Mouse (Mus musculus): ENCODE results near the gene Ypel1. TPM values are rescaled to one million over a fixed set of nuclear protein-coding genes. Genes with fewer than 3 reads are reported as not detected.

Ypel1 gene
- polyA plus RNA-seq (2015; fragmentation: Nextera tagmentation; extraction: Ambion mirVana) = 9.1 and 9.9 TPM in 2 replicates

DNA sequence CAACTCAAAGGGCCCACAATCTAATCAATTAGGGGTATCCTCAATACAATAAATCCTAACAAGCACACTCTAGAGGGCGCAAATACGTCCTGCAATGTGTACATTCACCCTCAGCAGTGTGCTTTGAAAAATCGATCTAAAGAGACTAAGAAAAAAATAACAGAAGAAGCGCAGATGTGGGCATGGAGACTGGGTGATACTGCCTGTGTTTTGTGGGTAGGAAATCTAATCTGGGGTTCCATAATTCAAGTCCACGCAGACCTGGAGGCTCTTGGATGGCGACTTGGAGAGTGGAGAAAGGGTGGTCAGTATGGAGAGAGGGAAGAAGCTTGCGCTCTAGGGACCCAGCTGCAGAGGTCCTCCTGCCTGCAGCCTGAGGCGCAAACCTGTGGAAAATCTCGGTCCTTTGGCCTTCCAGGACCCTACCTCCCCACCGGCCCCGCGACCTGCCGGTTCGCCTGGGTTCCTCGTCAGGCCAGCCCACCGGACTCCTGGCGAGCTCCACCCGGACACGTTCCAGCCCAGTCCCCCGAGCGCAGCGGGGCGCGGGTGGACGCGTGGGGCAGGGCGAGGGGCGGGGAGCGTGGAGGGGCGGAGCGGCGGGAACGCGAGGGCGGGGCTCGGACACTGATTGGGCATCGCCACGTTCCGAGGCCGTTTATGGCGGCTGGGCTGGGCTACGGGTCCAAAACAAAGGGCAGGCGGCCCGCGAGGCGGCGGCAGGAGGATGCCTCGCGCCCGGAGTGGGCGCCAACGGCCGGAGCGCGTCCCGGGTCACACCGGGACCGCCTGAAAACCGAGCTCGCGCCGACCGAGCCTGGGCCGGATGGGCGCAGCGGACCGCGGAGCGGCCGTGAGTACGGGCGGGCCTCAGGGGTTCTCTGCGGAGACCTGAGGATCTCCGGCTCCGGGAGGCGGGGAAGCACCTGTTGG, at the start of gene Ypel1:
Gene Ypel1, plus strand, starts transcription at position 186 of the 933 bp plus-strand sequence.
- ATAC-seq = peak; percentile 98
- Histone ChIP-seq H3K36me3 (ENCODE audit: control insufficient read depth, insufficient read depth, low read length) (no peaks in the 10 kb centered on the region), H3K4me2 (ENCODE audit: low read depth, low read length) (peak within 1 kb of the TSS; percentile 88), H3K9me3 (ENCODE audit: control insufficient read depth, low read length) (no peaks in the 10 kb centered on the region), H3K9ac (ENCODE audit: low read depth, low read length) (peak within 1 kb of the TSS; percentile 77), H3K27ac (ENCODE audit: low read length) (peak within 1 kb of the TSS; percentile 82), H3K4me1 (ENCODE audit: control insufficient read depth, insufficient read depth, low read length) (0 out of 2 replicates have a peak, but pooled peaks cover 3% of the 10 kb centered on the region), H3K27me3 (replicated peaks; ENCODE audit: control insufficient read depth, insufficient read depth, low read length) (no peaks in the 10 kb centered on the region), H3K4me3 (ENCODE audit: low read length) (peak within 1 kb of the TSS; percentile 80)
- under 1% methylated on average over 72 of the region's 76 CpGs for WGBS

DNA sequence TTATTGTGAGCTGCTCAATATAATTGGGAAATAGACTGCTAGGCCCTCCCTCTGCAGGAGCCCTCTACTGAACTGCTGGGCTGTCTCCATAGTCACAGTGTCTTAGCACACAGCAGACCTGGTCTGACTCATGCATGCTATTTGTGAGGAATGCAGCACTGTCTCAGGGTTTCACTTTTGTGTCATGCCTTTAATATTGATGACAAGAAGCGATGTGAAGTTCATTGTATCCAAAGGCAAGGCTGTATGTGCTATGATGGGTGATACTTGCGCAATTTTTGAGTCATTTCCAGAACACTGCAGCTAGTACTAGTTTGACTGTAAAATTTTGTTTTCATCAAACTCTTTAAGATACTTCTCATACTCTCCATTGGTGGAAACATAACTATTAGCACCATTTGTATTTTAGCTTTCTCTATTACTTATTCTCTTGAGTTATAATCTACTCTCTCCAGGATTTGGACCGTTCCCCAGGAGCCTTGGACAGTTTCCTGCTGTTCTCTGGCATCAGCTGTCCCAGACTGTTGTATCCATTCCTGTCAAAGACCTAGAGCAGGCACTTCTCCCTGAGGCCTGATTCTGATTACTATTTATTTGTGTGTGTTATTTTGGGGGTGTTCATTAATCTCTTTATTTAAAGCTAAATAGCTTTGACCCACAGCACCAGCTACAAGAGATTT, 44.9 kb upstream of the Ypel1 start:
- H3K4me3 ChIP-seq (ENCODE audit: low read length) = no peak overlapping the region
- peaks cover 9% of the 10 kb centered on the region for H3K36me3 ChIP-seq (ENCODE audit: control insufficient read depth, insufficient read depth, low read length)
- H3K27me3 ChIP-seq (replicated peaks; ENCODE audit: control insufficient read depth, insufficient read depth, low read length) = no peaks in the 10 kb centered on the region
- no peak overlapping the region for H3K9ac ChIP-seq (ENCODE audit: low read depth, low read length)
- 85% methylated on average over 3 of the region's 3 CpGs for WGBS
- no peak for ATAC-seq
- no peaks in the 10 kb centered on the region for H3K4me1 ChIP-seq (ENCODE audit: control insufficient read depth, insufficient read depth, low read length)
- H3K4me2 ChIP-seq (ENCODE audit: low read depth, low read length) = no peak overlapping the region
- no peaks in the 10 kb centered on the region for H3K9me3 ChIP-seq (ENCODE audit: control insufficient read depth, low read length)
- no peak overlapping the region for H3K27ac ChIP-seq (ENCODE audit: low read length)

- H3K36me3 ChIP-seq (ENCODE audit: control insufficient read depth, insufficient read depth, low read length) = peaks cover 7% of the 10 kb centered on the region
- no peaks in the 10 kb centered on the region for H3K4me1 ChIP-seq (ENCODE audit: control insufficient read depth, insufficient read depth, low read length)
- H3K9me3 ChIP-seq (ENCODE audit: control insufficient read depth, low read length) = no peaks in the 10 kb centered on the region
- WGBS = 83% methylated on average over 4 of the region's 4 CpGs
- no peak overlapping the region for H3K27ac ChIP-seq (ENCODE audit: low read length)
- H3K9ac ChIP-seq (ENCODE audit: low read depth, low read length) = no peak overlapping the region
- H3K4me3 ChIP-seq (ENCODE audit: low read length) = no peak overlapping the region
- H3K4me2 ChIP-seq (ENCODE audit: low read depth, low read length) = no peak overlapping the region
- ATAC-seq = no peak
- H3K27me3 ChIP-seq (replicated peaks; ENCODE audit: control insufficient read depth, insufficient read depth, low read length) = no peaks in the 10 kb centered on the region
Observed at GRCm38 (mm10) chr16:17029971-17030695, 39.4 kb upstream of the Ypel1 start.

DNA sequence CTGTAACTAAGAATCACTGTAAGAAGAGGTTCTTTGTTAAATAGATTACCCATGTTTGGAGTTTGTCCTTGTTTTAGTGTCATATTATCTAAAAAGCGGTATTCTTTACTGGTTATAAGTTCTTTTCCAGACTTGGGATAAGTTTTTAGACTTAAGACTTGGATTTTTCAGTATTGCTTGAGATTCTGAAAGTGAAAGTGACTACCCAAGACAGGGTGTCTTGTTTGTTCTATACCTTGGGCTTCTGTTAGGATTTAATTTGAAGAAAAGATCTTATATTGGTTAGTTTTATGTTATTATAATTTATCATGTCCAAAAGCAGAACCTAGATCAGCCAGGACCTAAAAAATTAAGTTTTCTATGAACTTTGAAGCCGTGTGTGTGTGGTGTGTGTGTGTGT, 35.7 kb upstream of the Ypel1 start:
- WGBS = 94% methylated on average over 2 of the region's 2 CpGs
- Histone ChIP-seq H3K27ac (ENCODE audit: low read length) (no peak overlapping the region), H3K36me3 (ENCODE audit: control insufficient read depth, insufficient read depth, low read length) (peaks cover 22% of the 10 kb centered on the region), H3K27me3 (replicated peaks; ENCODE audit: control insufficient read depth, insufficient read depth, low read length) (no peaks in the 10 kb centered on the region), H3K4me3 (ENCODE audit: low read length) (no peak overlapping the region), H3K4me2 (ENCODE audit: low read depth, low read length) (no peak overlapping the region), H3K9ac (ENCODE audit: low read depth, low read length) (no peak overlapping the region), H3K4me1 (ENCODE audit: control insufficient read depth, insufficient read depth, low read length) (no peaks in the 10 kb centered on the region), H3K9me3 (ENCODE audit: control insufficient read depth, low read length) (no peaks in the 10 kb centered on the region)
- ATAC-seq = no peak

DNA sequence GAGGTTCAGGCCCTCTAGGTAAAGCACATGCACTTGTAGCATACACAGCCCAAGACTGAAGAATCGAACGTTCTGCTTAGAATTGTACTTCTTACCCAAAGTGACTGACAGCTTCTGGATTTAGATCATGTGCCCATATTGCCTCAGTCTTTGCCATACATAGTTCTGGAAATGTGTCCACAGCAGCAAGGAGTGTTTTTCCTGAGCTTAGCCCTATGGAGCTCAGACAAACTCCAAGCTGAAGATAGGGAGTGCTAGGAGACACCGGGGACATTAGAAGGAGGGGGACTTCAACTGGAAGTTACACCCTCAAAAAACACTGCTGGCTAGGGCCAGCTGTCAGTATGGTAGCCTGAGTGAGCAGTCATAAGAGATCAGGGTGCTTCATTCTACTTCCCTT, 28.8 kb upstream of the Ypel1 start:
- Histone ChIP-seq H3K4me3 (ENCODE audit: low read length) (no peak overlapping the region), H3K27me3 (replicated peaks; ENCODE audit: control insufficient read depth, insufficient read depth, low read length) (no peaks in the 10 kb centered on the region), H3K9me3 (ENCODE audit: control insufficient read depth, low read length) (no peaks in the 10 kb centered on the region), H3K4me1 (ENCODE audit: control insufficient read depth, insufficient read depth, low read length) (no peaks in the 10 kb centered on the region), H3K9ac (ENCODE audit: low read depth, low read length) (no peak overlapping the region), H3K27ac (ENCODE audit: low read length) (no peak overlapping the region), H3K36me3 (ENCODE audit: control insufficient read depth, insufficient read depth, low read length) (peaks cover 22% of the 10 kb centered on the region), H3K4me2 (ENCODE audit: low read depth, low read length) (no peak overlapping the region)
- no peak for ATAC-seq
- WGBS = 97% methylated on average over 3 of the region's 3 CpGs

- Histone ChIP-seq H3K9me3 (ENCODE audit: control insufficient read depth, low read length) (no peaks in the 10 kb centered on the region), H3K9ac (ENCODE audit: low read depth, low read length) (no peak overlapping the region), H3K4me2 (ENCODE audit: low read depth, low read length) (no peak overlapping the region), H3K4me3 (ENCODE audit: low read length) (no peak overlapping the region), H3K27ac (ENCODE audit: low read length) (no peak overlapping the region), H3K4me1 (ENCODE audit: control insufficient read depth, insufficient read depth, low read length) (no peaks in the 10 kb centered on the region), H3K27me3 (replicated peaks; ENCODE audit: control insufficient read depth, insufficient read depth, low read length) (no peaks in the 10 kb centered on the region), H3K36me3 (ENCODE audit: control insufficient read depth, insufficient read depth, low read length) (peaks cover 16% of the 10 kb centered on the region)
- 93% methylated on average over 1 of the region's 1 CpGs for WGBS
- no peak for ATAC-seq
Observed at GRCm38 (mm10) chr16:17041417-17041816, 28.1 kb upstream of the Ypel1 start.

DNA sequence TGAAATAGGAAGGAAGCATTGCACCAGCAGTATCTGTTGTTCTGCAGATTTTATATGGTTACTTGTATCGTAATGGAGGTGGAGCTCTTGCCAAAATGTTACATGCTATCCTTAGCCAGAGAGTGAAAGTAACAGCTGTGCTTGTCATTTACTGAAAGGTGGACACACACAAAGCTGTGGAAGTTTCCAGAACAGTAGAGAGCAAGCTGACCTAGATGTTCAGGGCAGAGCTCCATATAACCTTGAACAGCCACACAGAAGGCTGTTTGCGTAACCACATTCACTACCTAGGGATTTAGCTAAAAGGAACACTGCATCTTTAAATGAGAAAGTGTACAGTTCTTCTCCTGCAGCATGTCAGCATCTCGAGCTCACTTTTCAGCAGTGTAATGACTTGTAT, 25.2 kb upstream of the Ypel1 start:
- Histone ChIP-seq H3K9ac (ENCODE audit: low read depth, low read length) (no peak overlapping the region), H3K27me3 (replicated peaks; ENCODE audit: control insufficient read depth, insufficient read depth, low read length) (no peaks in the 10 kb centered on the region), H3K4me1 (ENCODE audit: control insufficient read depth, insufficient read depth, low read length) (no peaks in the 10 kb centered on the region), H3K27ac (ENCODE audit: low read length) (no peak overlapping the region), H3K36me3 (ENCODE audit: control insufficient read depth, insufficient read depth, low read length) (peaks cover 9% of the 10 kb centered on the region), H3K4me3 (ENCODE audit: low read length) (no peak overlapping the region), H3K4me2 (ENCODE audit: low read depth, low read length) (no peak overlapping the region), H3K9me3 (ENCODE audit: control insufficient read depth, low read length) (no peaks in the 10 kb centered on the region)
- 83% methylated on average over 3 of the region's 3 CpGs for WGBS
- ATAC-seq = no peak

DNA sequence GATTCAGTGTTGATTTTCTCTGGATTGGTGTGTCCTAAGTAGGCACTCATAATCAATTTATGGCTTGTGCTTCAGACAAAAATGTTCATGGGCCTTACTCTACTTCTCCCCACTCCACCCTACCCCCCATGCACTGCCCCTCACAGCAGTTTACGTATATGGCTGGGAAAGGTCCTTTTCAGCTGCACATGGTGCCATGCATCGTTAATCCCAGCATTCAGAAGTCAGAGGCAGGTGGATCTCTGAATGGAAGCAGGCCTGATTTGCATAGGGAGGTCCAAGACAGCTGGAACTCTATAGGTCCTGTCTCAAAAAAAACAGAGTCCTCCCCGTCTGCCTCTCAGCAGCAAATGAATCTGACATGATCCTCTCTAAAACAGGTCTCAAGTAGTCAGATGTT, 24.2 kb upstream of the Ypel1 start:
- Histone ChIP-seq H3K9me3 (ENCODE audit: control insufficient read depth, low read length) (no peaks in the 10 kb centered on the region), H3K4me1 (ENCODE audit: control insufficient read depth, insufficient read depth, low read length) (no peaks in the 10 kb centered on the region), H3K36me3 (ENCODE audit: control insufficient read depth, insufficient read depth, low read length) (peaks cover 5% of the 10 kb centered on the region), H3K27ac (ENCODE audit: low read length) (no peak overlapping the region), H3K27me3 (replicated peaks; ENCODE audit: control insufficient read depth, insufficient read depth, low read length) (no peaks in the 10 kb centered on the region), H3K4me2 (ENCODE audit: low read depth, low read length) (no peak overlapping the region), H3K9ac (ENCODE audit: low read depth, low read length) (no peak overlapping the region), H3K4me3 (ENCODE audit: low read length) (no peak overlapping the region)
- ATAC-seq = no peak
- 83% methylated on average over 3 of the region's 3 CpGs for WGBS

DNA sequence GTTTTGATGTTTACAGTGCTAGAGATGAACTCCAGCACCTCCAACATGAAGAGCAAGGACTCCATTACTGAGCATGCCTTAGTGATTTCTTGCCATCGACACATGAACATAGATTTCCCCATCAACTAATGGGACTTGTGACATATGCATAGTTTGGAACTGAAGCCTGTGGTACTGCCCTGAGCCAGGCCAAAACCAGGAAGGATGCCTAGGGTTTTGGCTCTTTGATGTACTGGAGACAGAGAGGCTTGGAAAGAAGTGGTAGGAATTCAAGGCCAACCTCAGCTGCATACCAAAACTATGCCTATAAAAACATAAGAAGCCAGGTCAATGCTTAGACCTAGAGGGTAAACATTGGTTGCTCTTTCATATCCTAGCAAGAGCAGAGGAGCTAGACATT, 19.6 kb upstream of the Ypel1 start:
- no peaks in the 10 kb centered on the region for H3K36me3 ChIP-seq (ENCODE audit: control insufficient read depth, insufficient read depth, low read length)
- H3K9ac ChIP-seq (ENCODE audit: low read depth, low read length) = no peak overlapping the region
- no peak overlapping the region for H3K4me3 ChIP-seq (ENCODE audit: low read length)
- no peaks in the 10 kb centered on the region for H3K9me3 ChIP-seq (ENCODE audit: control insufficient read depth, low read length)
- no peak overlapping the region for H3K4me2 ChIP-seq (ENCODE audit: low read depth, low read length)
- ATAC-seq = no peak
- H3K27ac ChIP-seq (ENCODE audit: low read length) = no peak overlapping the region
- 100% methylated on average over 1 of the region's 1 CpGs for WGBS
- H3K27me3 ChIP-seq (replicated peaks; ENCODE audit: control insufficient read depth, insufficient read depth, low read length) = no peaks in the 10 kb centered on the region
- no peaks in the 10 kb centered on the region for H3K4me1 ChIP-seq (ENCODE audit: control insufficient read depth, insufficient read depth, low read length)

Data from intestine, embryonic 16.5 days (tissue).